Mouse (Mus musculus): ENCODE measurements at regions not wholly inside any gene's neighbourhood (a gene's known extent, or its start where the extent isn't known, plus 50 kb on each side); places are given as distances from the start of the nearest gene placed in this dataset.

GRCm38 (mm10) chr15:62230773-62231172 lies 1308.0 kb upstream of the A1bg start:
- TF ChIP-seq KAT2A (conservative IDR thresholded peaks at IDR 0.05; ENCODE audit: low read depth, low read length) (no peak), MEF2A (IDR thresholded peaks at IDR 0.05; ENCODE audit: extremely low read depth, insufficient replicate concordance, low read depth, low read length, poor library complexity, severe bottlenecking) (no peak), POLR2A (IDR thresholded peaks at IDR 0.05; ENCODE audit: control insufficient read depth in 1 of 2, insufficient read depth in 1 of 2, low read depth in 1 of 2, low read length in 2 of 2, poor library complexity in 1 of 2) (peak in 1 of 2 experiments; percentile 55; a peak in 2 of 4 replicates), ZMIZ1 (IDR thresholded peaks at IDR 0.05; ENCODE audit: low read depth, low read length) (peak; percentile 65; the same call in 1 of the 2 replicates), POLR2AphosphoS2 (IDR thresholded peaks at IDR 0.05; ENCODE audit: low read length) (0 out of 2 replicates have a peak, but pooled peaks have one; percentile 71), POLR2AphosphoS5 (IDR thresholded peaks at IDR 0.05; ENCODE audit: borderline replicate concordance, low read depth, low read length) (peak; percentile 63; the same call in 1 of the 2 replicates), EP300 (IDR thresholded peaks at IDR 0.05; ENCODE audit: low read depth in 1 of 2, low read length in 2 of 2) (no peak), MYB (IDR thresholded peaks at IDR 0.05; ENCODE audit: low read depth, low read length) (no peak), ZC3H11A (IDR thresholded peaks at IDR 0.05; ENCODE audit: low read depth, low read length) (0 out of 2 replicates have a peak, but pooled peaks have one; percentile 0), TAL1 (IDR thresholded peaks at IDR 0.05; ENCODE audit: low read length) (no peak), MXI1 (IDR thresholded peaks at IDR 0.05; ENCODE audit: low read depth, low read length) (no peak), MAX (IDR thresholded peaks at IDR 0.05; ENCODE audit: low read length) (no peak)
- Histone ChIP-seq H3K27ac (ENCODE audit: control insufficient read depth, low read depth, low read length) (no peak overlapping the region), H3K79me2 (ENCODE audit: control insufficient read depth, insufficient read depth, low read length, poor library complexity) (peaks cover 8% of the 10 kb centered on the region), H3K36me3 (ENCODE audit: control insufficient read depth in 1 of 2, insufficient read depth in 2 of 2, low read length in 2 of 2) (peaks cover 26 to 39% of the 10 kb centered on the region in 2 experiments), H3K4me3 (ENCODE audit: control insufficient read depth in 1 of 2, insufficient read depth in 1 of 2, low read depth in 2 of 2, low read length in 2 of 2) (no peak overlapping the region), H3K9me3 (replicated peaks; ENCODE audit: insufficient read depth, low read length) (no peaks in the 10 kb centered on the region), H3K27me3 (ENCODE audit: control insufficient read depth in 1 of 2, insufficient read depth in 2 of 2, low read length in 2 of 2) (no peaks in the 10 kb centered on the region), H3K4me1 (ENCODE audit: control insufficient read depth in 1 of 2, insufficient read depth in 2 of 2, low read length in 2 of 2) (peaks cover 0 to 3% of the 10 kb centered on the region in 2 experiments; a peak in 1 of 4 replicates), H3K9ac (ENCODE audit: control insufficient read depth, low read depth, low read length, poor library complexity, severe bottlenecking) (no peak overlapping the region)
- peak; percentile 42 for DNase-seq (ENCODE audit: low read depth, low spot score)

- Histone ChIP-seq H3K27ac (ENCODE audit: control insufficient read depth, low read depth, low read length) (no peak overlapping the region), H3K27me3 (ENCODE audit: control insufficient read depth in 1 of 2, insufficient read depth in 2 of 2, low read length in 2 of 2) (no peaks in the 10 kb centered on the region), H3K9ac (ENCODE audit: control insufficient read depth, low read depth, low read length, poor library complexity, severe bottlenecking) (no peak overlapping the region), H3K79me2 (ENCODE audit: control insufficient read depth, insufficient read depth, low read length, poor library complexity) (peaks cover 14% of the 10 kb centered on the region), H3K36me3 (ENCODE audit: control insufficient read depth in 1 of 2, insufficient read depth in 2 of 2, low read length in 2 of 2) (peaks cover 27 to 44% of the 10 kb centered on the region in 2 experiments), H3K4me3 (ENCODE audit: control insufficient read depth in 1 of 2, insufficient read depth in 1 of 2, low read depth in 2 of 2, low read length in 2 of 2) (no peak overlapping the region), H3K4me1 (ENCODE audit: control insufficient read depth in 1 of 2, insufficient read depth in 2 of 2, low read length in 2 of 2) (peaks cover 5 to 6% of the 10 kb centered on the region in 2 experiments), H3K9me3 (replicated peaks; ENCODE audit: insufficient read depth, low read length) (no peaks in the 10 kb centered on the region)
- TF ChIP-seq MXI1 (IDR thresholded peaks at IDR 0.05; ENCODE audit: low read depth, low read length) (no peak), EP300 (IDR thresholded peaks at IDR 0.05; ENCODE audit: low read depth in 1 of 2, low read length in 2 of 2) (no peak), RCOR1 (IDR thresholded peaks at IDR 0.05; ENCODE audit: low read depth, low read length) (no peak), ZMIZ1 (IDR thresholded peaks at IDR 0.05; ENCODE audit: low read depth, low read length) (0 out of 2 replicates have a peak, but pooled peaks have one; percentile 16), POLR2A (IDR thresholded peaks at IDR 0.05; ENCODE audit: control insufficient read depth in 1 of 2, insufficient read depth in 1 of 2, low read depth in 1 of 2, low read length in 2 of 2, poor library complexity in 1 of 2) (peak in 1 of 2 experiments; percentile 36; a peak in 1 of 4 replicates)
- peak; percentile 54 for DNase-seq (ENCODE audit: low read depth, low spot score)
These were observed 1306.9 kb upstream of the A1bg start for GRCm38 (mm10) chr15:62229491-62230283.
